Mouse (Mus musculus): ENCODE measurements around the gene Hectd2. TPM values are rescaled to one million over a fixed set of nuclear protein-coding genes. Genes with fewer than 3 reads are reported as not detected.

The Hectd2 gene
- polyA plus RNA-seq, 2 experiments = 4.3 to 6.9 TPM

DNA sequence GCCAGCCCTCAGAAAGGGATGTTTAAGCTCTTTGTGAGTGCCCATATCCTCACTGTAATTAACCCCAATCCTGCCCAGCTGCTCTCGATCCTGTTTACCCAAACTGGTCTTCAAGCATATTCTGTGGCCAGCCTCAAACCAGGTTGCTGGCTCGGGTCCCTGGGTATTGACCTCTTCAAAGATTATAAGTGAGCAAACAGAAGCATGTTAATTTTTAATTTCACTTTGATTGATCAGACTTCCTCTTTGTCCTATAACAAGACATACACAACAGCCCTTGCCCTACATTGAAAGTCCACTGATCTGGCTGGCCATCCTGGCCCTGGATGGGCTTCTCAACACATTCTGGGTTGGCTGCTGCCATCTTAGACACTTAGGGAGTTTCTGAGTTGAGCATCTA lies 109.5 kb downstream of the Hectd2 start:
- H3K36me3 ChIP-seq (ENCODE audit: control insufficient read depth, insufficient read depth, low read length) = no peaks in the 10 kb centered on the region
- no peak overlapping the region for H3K27ac ChIP-seq (replicated peaks; ENCODE audit: low read depth, low read length)
- DNase-seq (ENCODE audit: low spot score) = no peak
- no peak for ATAC-seq (ENCODE audit: low FRiP score, low read depth)
- no peak for TF ChIP-seq POLR2A (IDR thresholded peaks at IDR 0.05; ENCODE audit: borderline replicate concordance, extremely low read depth, insufficient read depth, insufficient read length)
- H3K4me1 ChIP-seq (ENCODE audit: control insufficient read depth, insufficient read depth, low read length) = no peaks in the 10 kb centered on the region
- H3K27me3 ChIP-seq (ENCODE audit: control insufficient read depth, insufficient read depth, low read length) = no peaks in the 10 kb centered on the region
- no peaks in the 10 kb centered on the region for H3K9me3 ChIP-seq (ENCODE audit: control insufficient read depth, low read length)
- H3K4me3 ChIP-seq (replicated peaks; ENCODE audit: low read length) = no peak overlapping the region
- no peak overlapping the region for H3K9ac ChIP-seq (ENCODE audit: low read depth, low read length, severe bottlenecking)
- no peak overlapping the region for H3K4me2 ChIP-seq (replicated peaks; ENCODE audit: low read depth, low read length, severe bottlenecking)
- WGBS = 86% methylated on average over 2 of the region's 2 CpGs

DNA sequence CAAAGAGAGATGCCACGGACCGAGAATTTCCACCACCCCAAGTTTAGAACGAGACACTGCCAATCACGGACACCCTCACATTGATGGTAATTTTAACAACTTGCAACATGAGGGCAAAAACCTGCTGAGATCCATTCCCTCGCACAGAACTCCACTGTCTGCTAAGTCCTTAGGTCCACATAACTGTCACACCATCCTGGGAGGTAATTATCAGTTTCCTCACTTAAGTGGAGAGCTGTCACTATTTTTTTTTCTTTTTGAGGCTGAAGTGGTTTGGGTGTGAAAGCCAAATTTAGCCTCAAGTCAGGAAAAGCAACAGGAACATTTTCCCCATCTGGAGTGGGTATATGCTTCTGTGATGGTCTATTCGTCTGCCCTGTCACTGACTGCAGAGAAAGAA lies 110.0 kb downstream of the Hectd2 start:
- no peak for TF ChIP-seq POLR2A (IDR thresholded peaks at IDR 0.05; ENCODE audit: borderline replicate concordance, extremely low read depth, insufficient read depth, insufficient read length)
- Histone ChIP-seq H3K9me3 (ENCODE audit: control insufficient read depth, low read length) (no peaks in the 10 kb centered on the region), H3K9ac (ENCODE audit: low read depth, low read length, severe bottlenecking) (no peak overlapping the region), H3K27ac (replicated peaks; ENCODE audit: low read depth, low read length) (no peak overlapping the region), H3K36me3 (ENCODE audit: control insufficient read depth, insufficient read depth, low read length) (no peaks in the 10 kb centered on the region), H3K4me2 (replicated peaks; ENCODE audit: low read depth, low read length, severe bottlenecking) (no peak overlapping the region), H3K4me1 (ENCODE audit: control insufficient read depth, insufficient read depth, low read length) (no peaks in the 10 kb centered on the region), H3K27me3 (ENCODE audit: control insufficient read depth, insufficient read depth, low read length) (no peaks in the 10 kb centered on the region), H3K4me3 (replicated peaks; ENCODE audit: low read length) (no peak overlapping the region)
- 79% methylated on average over 6 of the region's 6 CpGs for WGBS
- ATAC-seq (ENCODE audit: low FRiP score, low read depth) (no peak), DNase-seq (ENCODE audit: low spot score) (no peak)

DNA sequence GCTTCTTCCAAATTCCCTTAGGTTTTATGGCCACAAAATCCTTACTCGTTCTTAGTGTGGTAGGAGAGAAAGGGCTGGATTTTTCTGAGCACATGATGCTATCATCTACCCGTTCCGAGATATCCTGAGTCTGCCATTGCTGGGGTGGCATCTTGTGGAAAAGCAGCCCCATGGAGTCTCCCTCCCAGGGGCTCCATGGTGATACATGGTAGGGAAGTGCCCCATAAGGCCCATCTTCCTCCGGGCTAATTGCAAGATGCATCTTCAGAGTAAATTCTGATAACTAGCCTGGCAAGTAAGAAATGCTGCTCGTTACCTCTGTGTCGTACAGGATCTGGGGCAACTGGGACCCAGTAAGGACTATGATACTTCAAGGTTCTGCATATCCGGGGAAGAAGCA lies 110.8 kb downstream of the Hectd2 start:
- no peak for ATAC-seq (ENCODE audit: low FRiP score, low read depth)
- Histone ChIP-seq H3K9me3 (ENCODE audit: control insufficient read depth, low read length) (no peaks in the 10 kb centered on the region), H3K4me1 (ENCODE audit: control insufficient read depth, insufficient read depth, low read length) (no peaks in the 10 kb centered on the region), H3K27me3 (ENCODE audit: control insufficient read depth, insufficient read depth, low read length) (no peaks in the 10 kb centered on the region), H3K9ac (ENCODE audit: low read depth, low read length, severe bottlenecking) (no peak overlapping the region), H3K27ac (replicated peaks; ENCODE audit: low read depth, low read length) (no peak overlapping the region), H3K4me2 (replicated peaks; ENCODE audit: low read depth, low read length, severe bottlenecking) (no peak overlapping the region), H3K36me3 (ENCODE audit: control insufficient read depth, insufficient read depth, low read length) (no peaks in the 10 kb centered on the region), H3K4me3 (replicated peaks; ENCODE audit: low read length) (no peak overlapping the region)
- 87% methylated on average over 7 of the region's 7 CpGs for WGBS
- TF ChIP-seq POLR2A (IDR thresholded peaks at IDR 0.05; ENCODE audit: borderline replicate concordance, extremely low read depth, insufficient read depth, insufficient read length) = no peak
- DNase-seq (ENCODE audit: low spot score) = no peak

DNA sequence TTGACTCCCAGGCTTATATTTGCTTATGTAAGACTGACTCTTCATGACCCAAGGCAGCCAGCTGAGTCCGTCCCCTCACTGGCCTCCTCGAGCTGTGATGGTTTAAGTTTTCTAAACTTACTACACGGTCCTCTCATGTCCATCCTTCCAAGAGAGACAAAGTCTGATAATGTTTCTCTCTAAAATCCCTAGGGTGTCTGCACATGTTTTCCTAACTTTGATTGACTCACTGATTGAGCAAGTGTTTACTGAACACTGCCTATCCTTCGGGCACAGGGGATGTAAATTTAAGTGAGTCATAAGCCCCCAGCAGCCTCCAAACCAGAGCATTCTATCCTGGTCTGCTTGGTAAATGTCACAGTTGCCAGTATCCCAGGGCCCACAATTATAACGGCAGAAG lies 111.2 kb downstream of the Hectd2 start:
- WGBS = 66% methylated on average over 5 of the region's 5 CpGs
- ATAC-seq (ENCODE audit: low FRiP score, low read depth) (no peak), DNase-seq (ENCODE audit: low spot score) (no peak)
- no peak overlapping the region for H3K9ac ChIP-seq (ENCODE audit: low read depth, low read length, severe bottlenecking)
- no peaks in the 10 kb centered on the region for H3K36me3 ChIP-seq (ENCODE audit: control insufficient read depth, insufficient read depth, low read length)
- no peak overlapping the region for H3K4me3 ChIP-seq (replicated peaks; ENCODE audit: low read length)
- no peak overlapping the region for H3K4me2 ChIP-seq (replicated peaks; ENCODE audit: low read depth, low read length, severe bottlenecking)
- no peaks in the 10 kb centered on the region for H3K9me3 ChIP-seq (ENCODE audit: control insufficient read depth, low read length)
- no peaks in the 10 kb centered on the region for H3K27me3 ChIP-seq (ENCODE audit: control insufficient read depth, insufficient read depth, low read length)
- TF ChIP-seq POLR2A (IDR thresholded peaks at IDR 0.05; ENCODE audit: borderline replicate concordance, extremely low read depth, insufficient read depth, insufficient read length) = no peak
- no peak overlapping the region for H3K27ac ChIP-seq (replicated peaks; ENCODE audit: low read depth, low read length)
- H3K4me1 ChIP-seq (ENCODE audit: control insufficient read depth, insufficient read depth, low read length) = no peaks in the 10 kb centered on the region

DNA sequence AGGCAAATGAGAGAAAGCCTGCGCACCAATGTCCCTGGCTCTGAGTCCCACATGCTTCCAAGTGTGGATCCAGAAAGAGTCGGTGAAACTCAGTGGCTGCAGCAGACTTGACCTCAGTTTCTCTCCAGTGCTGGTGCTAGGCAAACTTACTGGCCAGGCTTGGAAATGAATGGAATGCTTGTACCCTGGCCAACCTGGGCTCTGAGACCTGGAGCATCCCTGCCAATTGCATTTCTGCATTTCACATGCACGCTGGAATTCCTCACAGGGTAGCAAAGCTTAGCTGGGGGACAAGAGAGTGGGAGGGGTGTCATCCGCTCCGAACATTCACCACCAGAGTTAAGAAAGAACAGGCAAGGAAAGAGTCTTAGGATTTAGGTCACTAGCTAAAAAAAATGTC lies 112.0 kb downstream of the Hectd2 start:
- H3K9me3 ChIP-seq (ENCODE audit: control insufficient read depth, low read length) = no peaks in the 10 kb centered on the region
- no peaks in the 10 kb centered on the region for H3K36me3 ChIP-seq (ENCODE audit: control insufficient read depth, insufficient read depth, low read length)
- no peaks in the 10 kb centered on the region for H3K4me1 ChIP-seq (ENCODE audit: control insufficient read depth, insufficient read depth, low read length)
- no peak overlapping the region for H3K9ac ChIP-seq (ENCODE audit: low read depth, low read length, severe bottlenecking)
- no peak overlapping the region for H3K4me3 ChIP-seq (replicated peaks; ENCODE audit: low read length)
- H3K4me2 ChIP-seq (replicated peaks; ENCODE audit: low read depth, low read length, severe bottlenecking) = no peak overlapping the region
- DNase-seq (ENCODE audit: low spot score) (no peak), ATAC-seq (ENCODE audit: low FRiP score, low read depth) (no peak)
- H3K27me3 ChIP-seq (ENCODE audit: control insufficient read depth, insufficient read depth, low read length) = no peaks in the 10 kb centered on the region
- no peak overlapping the region for H3K27ac ChIP-seq (replicated peaks; ENCODE audit: low read depth, low read length)
- no peak for TF ChIP-seq POLR2A (IDR thresholded peaks at IDR 0.05; ENCODE audit: borderline replicate concordance, extremely low read depth, insufficient read depth, insufficient read length)
- WGBS = 86% methylated on average over 5 of the region's 5 CpGs

DNA sequence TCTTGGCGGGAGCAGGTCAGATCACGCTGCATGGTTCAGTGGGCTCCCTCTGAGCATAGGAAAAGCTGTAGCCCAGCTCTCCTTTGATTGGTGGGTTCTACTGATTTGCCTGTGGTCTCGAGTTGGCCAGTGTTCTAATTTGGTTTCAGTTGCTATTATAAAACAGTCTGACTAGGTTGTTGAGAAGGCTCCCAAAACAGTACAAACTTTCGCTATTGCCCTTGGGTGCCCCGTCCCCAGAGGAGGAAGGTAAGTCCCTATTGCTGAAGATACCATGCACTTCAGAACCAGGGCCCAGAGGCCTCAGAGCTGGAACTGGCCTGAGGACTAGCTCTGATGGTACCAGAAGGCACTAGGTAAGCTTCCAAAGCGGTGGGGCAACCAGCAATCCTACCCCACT lies 112.9 kb downstream of the Hectd2 start:
- Histone ChIP-seq H3K4me3 (replicated peaks; ENCODE audit: low read length) (no peak overlapping the region), H3K4me2 (replicated peaks; ENCODE audit: low read depth, low read length, severe bottlenecking) (no peak overlapping the region), H3K27me3 (ENCODE audit: control insufficient read depth, insufficient read depth, low read length) (no peaks in the 10 kb centered on the region), H3K27ac (replicated peaks; ENCODE audit: low read depth, low read length) (no peak overlapping the region), H3K36me3 (ENCODE audit: control insufficient read depth, insufficient read depth, low read length) (no peaks in the 10 kb centered on the region), H3K9me3 (ENCODE audit: control insufficient read depth, low read length) (no peaks in the 10 kb centered on the region), H3K9ac (ENCODE audit: low read depth, low read length, severe bottlenecking) (no peak overlapping the region), H3K4me1 (ENCODE audit: control insufficient read depth, insufficient read depth, low read length) (no peaks in the 10 kb centered on the region)
- no peak for DNase-seq (ENCODE audit: low spot score)
- no peak for ATAC-seq (ENCODE audit: low FRiP score, low read depth)
- 86% methylated on average over 6 of the region's 6 CpGs for WGBS
- TF ChIP-seq POLR2A (IDR thresholded peaks at IDR 0.05; ENCODE audit: borderline replicate concordance, extremely low read depth, insufficient read depth, insufficient read length) = no peak

Measured in limb, embryonic 14.5 days (tissue).